Mouse (Mus musculus) embryonic facial prominence, embryonic 10.5 days (tissue): ENCODE measurements around the gene Ubxn6. TPM values are rescaled to one million over a fixed set of nuclear protein-coding genes. Genes with fewer than 3 reads are reported as not detected.

Source experiments
- polyA plus RNA-seq: library from polyadenylated mRNA; unstranded; fragments of >200 nt; fragmentation: Nextera tagmentation; extraction: Ambion mirVana; gene quantifications from 2 replicates; pipeline ENCODE4 v1.2.1, GENCODE M21; 2016

Gene Ubxn6
- polyA plus RNA-seq, 1 experiment from 2014 or later: 36.8 TPM

Other genes with a start within 250 kb of the Ubxn6 start
- gene Zfp119a, start 196.1 kb downstream of the Ubxn6 start, polyA plus RNA-seq: 9.4 and 10.2 TPM in 2 replicates
- gene Zfp959, start 182.9 kb downstream of the Ubxn6 start, polyA plus RNA-seq: 13.5 and 15.8 TPM in 2 replicates
- gene Zfp119b, start 125.5 kb downstream of the Ubxn6 start, polyA plus RNA-seq: 4.1 and 4.7 TPM in 2 replicates
- 0.98 and 1.4 TPM in 2 replicates for gene Ebi3, start 122.4 kb downstream of the Ubxn6 start, polyA plus RNA-seq
- 28.7 and 32.0 TPM in 2 replicates for gene Yju2, start 115.9 kb downstream of the Ubxn6 start, polyA plus RNA-seq
- 32.8 and 39.1 TPM in 2 replicates for gene Shd, start 104.6 kb downstream of the Ubxn6 start, polyA plus RNA-seq
- 63.3 and 69.4 TPM in 2 replicates for gene Fsd1, start 88.5 kb downstream of the Ubxn6 start, polyA plus RNA-seq
- 8.2 and 8.8 TPM in 2 replicates for gene Stap2, start 69.4 kb downstream of the Ubxn6 start, polyA plus RNA-seq
- gene Mpnd, start 69.3 kb downstream of the Ubxn6 start, polyA plus RNA-seq: 126 and 135 TPM in 2 replicates
- gene Sh3gl1, start 38.4 kb downstream of the Ubxn6 start, polyA plus RNA-seq: 170 and 173 TPM in 2 replicates
- gene Chaf1a, start 34.6 kb downstream of the Ubxn6 start, polyA plus RNA-seq: 50.7 and 52.3 TPM in 2 replicates
- 195 and 197 TPM in 2 replicates for gene Hdgfl2, start 4.6 kb upstream of the Ubxn6 start, polyA plus RNA-seq
- 0.05 TPM in 2 replicates for gene Plin4, start 34.8 kb upstream of the Ubxn6 start, polyA plus RNA-seq
- 0.47 and 0.48 TPM in 2 replicates for gene Plin5, start 42.6 kb upstream of the Ubxn6 start, polyA plus RNA-seq
- 0.10 TPM in 1 of 2 replicates, not detected in the other for gene Lrg1, start 47.0 kb upstream of the Ubxn6 start, polyA plus RNA-seq
- 1.0 and 1.1 TPM in 2 replicates for gene Sema6b, start 65.3 kb upstream of the Ubxn6 start, polyA plus RNA-seq
- gene Tnfaip8l1, start 87.4 kb upstream of the Ubxn6 start, polyA plus RNA-seq: 10.3 and 11.7 TPM in 2 replicates
- 71.0 and 71.3 TPM in 2 replicates for gene Mydgf, start 108.9 kb upstream of the Ubxn6 start, polyA plus RNA-seq
- gene Dpp9, start 143.9 kb upstream of the Ubxn6 start, polyA plus RNA-seq: 48.3 and 50.2 TPM in 2 replicates
- gene Fem1a, start 181.8 kb upstream of the Ubxn6 start, polyA plus RNA-seq: 12.5 and 13.2 TPM in 2 replicates
- gene Ticam1, start 201.8 kb upstream of the Ubxn6 start, polyA plus RNA-seq: 3.2 and 3.7 TPM in 2 replicates
- gene Plin3, start 217.8 kb upstream of the Ubxn6 start, polyA plus RNA-seq: 67.7 and 72.2 TPM in 2 replicates
- not detected in 2 replicates for gene Arrdc5, start 225.3 kb upstream of the Ubxn6 start, polyA plus RNA-seq
- gene Uhrf1, start 228.3 kb upstream of the Ubxn6 start, polyA plus RNA-seq: 279 and 301 TPM in 2 replicates